Mouse (Mus musculus) bone marrow macrophage, adult 2 months (primary cell): ENCODE data around the gene Usp21. TPM values are rescaled to one million over a fixed set of nuclear protein-coding genes. Genes with fewer than 3 reads are reported as not detected.
A peak's percentile ranks its signal among the peaks of the same experiment; 100 is the strongest.

Experiments used
- H3K27ac ChIP-seq: 2 replicates; pipeline ENCODE4 v1.5.1; 2012; ENCODE audit warnings: low read depth, low read length; ENCODE audit not compliant: insufficient read depth
- H3K4me1 ChIP-seq: 2 replicates; pipeline ENCODE4 v1.6.1; 2012; ENCODE audit warnings: low read length; ENCODE audit not compliant: control insufficient read depth, insufficient read depth
- H3K4me3 ChIP-seq: 2 replicates; pipeline ENCODE4 v1.5.1; 2012; ENCODE audit warnings: mild to moderate bottlenecking, low read length, moderate library complexity; ENCODE audit not compliant: insufficient read depth
- CTCF ChIP-seq: IDR thresholded peaks from 2 replicates; pipeline ENCODE4 v1.5.1; 2012; ENCODE audit warnings: low read depth, mild to moderate bottlenecking, low read length, moderate library complexity
- POLR2A ChIP-seq: IDR thresholded peaks from 2 replicates; pipeline ENCODE4 v1.6.1; 2012; ENCODE audit warnings: mild to moderate bottlenecking, low read depth, low read length, borderline replicate concordance
- polyA plus RNA-seq: library from polyadenylated mRNA; stranded (reverse); fragments of >200 nt; gene quantifications from 2 replicates; pipeline ENCODE4 v1.2.4, GENCODE M21; 2012; ENCODE audit not compliant: missing spikeins, insufficient read depth, insufficient read length

Gene Usp21
- polyA plus RNA-seq, 1 experiment: 45.1 TPM

GRCm38 (mm10) chr1:171256937-171257548 lies 30.7 kb downstream of the Usp21 start:
- Histone ChIP-seq H3K4me1 (peaks cover 19% of the 10 kb centered on the region), H3K27ac (no peak overlapping the region), H3K4me3 (no peak overlapping the region)
- TF ChIP-seq POLR2A (no peak), CTCF (peak; percentile 58)

DNA sequence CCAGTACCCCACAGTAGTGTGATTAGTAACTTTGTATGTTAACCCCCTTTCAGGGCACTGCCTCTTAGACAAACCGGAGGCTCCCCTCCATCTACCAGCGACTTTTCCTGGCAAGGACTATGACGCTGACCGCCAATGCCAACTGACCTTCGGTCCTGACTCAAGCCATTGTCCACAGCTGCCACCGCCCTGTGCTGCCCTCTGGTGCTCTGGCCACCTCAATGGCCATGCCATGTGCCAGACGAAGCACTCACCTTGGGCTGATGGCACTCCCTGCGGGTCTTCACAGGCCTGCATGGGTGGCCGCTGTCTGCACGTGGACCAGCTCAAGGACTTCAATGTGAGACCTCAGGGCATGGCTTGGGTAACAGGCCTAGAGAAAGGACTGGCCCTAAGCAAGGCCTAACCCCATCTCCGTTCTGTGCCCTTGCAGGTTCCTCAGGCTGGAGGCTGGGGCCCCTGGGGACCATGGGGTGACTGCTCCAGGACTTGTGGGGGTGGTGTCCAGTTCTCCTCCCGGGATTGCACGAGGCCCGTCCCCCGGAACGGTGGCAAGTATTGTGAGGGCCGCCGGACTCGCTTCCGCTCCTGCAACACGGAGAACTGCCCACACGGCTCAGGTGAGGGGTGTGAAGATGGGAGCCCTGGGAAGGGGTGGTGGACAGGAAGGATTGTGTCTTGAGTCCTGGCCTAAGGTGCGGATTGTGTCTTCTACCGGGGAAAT lies 31.5 kb downstream of the Usp21 start:
- H3K4me1 ChIP-seq: peaks cover 15% of the 10 kb centered on the region
- TF ChIP-seq POLR2A (no peak), CTCF (no peak)
- no peak overlapping the region for H3K4me3 ChIP-seq
- H3K27ac ChIP-seq: no peak overlapping the region

DNA sequence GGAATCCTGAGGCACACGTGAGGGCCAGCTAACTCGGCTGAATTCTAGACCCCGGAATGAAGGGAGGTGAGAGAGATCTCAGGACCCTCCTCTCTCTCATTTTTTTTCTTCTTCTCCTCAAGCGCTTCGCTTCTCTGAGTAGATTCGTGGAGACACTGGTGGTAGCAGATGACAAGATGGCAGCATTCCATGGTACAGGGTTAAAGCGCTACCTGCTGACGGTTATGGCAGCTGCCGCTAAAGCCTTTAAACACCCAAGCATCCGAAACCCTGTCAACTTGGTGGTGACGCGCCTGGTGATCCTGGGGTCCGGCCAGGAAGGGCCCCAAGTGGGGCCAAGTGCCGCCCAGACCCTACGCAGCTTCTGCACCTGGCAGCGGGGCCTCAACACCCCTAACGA lies 35.4 kb downstream of the Usp21 start:
- no peak overlapping the region for H3K27ac ChIP-seq
- H3K4me3 ChIP-seq: no peak overlapping the region
- peaks cover 30% of the 10 kb centered on the region for H3K4me1 ChIP-seq
- TF ChIP-seq POLR2A (no peak), CTCF (no peak)

DNA sequence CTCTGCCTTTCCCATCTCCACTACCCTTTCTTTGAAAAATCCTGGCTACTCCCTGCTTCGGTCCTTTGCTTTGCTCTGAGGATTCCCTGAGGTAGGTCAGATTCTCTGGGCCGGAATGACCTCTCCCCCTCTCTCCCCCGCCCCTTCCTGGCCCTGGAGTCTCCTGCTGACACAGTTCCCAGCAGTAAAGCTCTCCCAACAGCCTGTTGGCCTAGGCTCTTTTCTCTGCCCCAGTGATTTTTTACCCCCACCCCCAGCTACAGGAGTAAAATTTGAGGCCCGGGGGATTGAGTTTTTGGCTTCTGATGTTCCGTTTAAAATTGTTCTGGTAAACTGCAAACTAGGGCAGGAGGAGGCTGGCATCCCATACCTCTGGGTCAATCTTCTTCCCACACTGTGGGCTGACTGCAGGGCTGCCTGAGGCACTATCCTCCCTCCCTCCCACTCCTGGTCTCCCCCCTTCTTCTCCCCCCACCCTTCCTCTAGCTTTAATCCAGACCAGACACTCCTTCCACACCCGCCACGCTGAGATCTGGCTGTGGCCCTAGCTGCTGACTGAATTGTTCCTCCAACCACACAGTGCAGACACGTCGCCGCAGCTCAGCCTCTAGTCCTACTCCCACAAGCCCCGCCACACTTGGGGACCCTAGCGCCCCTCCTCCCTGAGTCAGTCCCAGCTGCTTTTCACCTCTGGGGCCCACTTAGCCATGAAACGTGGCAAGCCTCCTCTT lies 36.0 kb downstream of the Usp21 start:
- Histone ChIP-seq H3K27ac (no peak overlapping the region), H3K4me3 (no peak overlapping the region), H3K4me1 (peaks cover 30% of the 10 kb centered on the region)
- no peak for TF ChIP-seq CTCF
- no peak for TF ChIP-seq POLR2A

- TF ChIP-seq POLR2A (no peak), CTCF (no peak)
- Histone ChIP-seq H3K4me3 (no peak within 1 kb of the TSS), H3K27ac (no peak within 1 kb of the TSS), H3K4me1 (peaks cover 34% of the 10 kb centered on the region)
Observed at GRCm38 (mm10) chr1:171250680-171251593, 36.9 kb downstream of the Usp21 start, which contains the start of gene Ndufs2. Gene Ndufs2, minus strand, starts transcription at chr1:171251388.

- Histone ChIP-seq H3K27ac (no peak within 1 kb of the TSS), H3K4me1 (peaks cover 34% of the 10 kb centered on the region), H3K4me3 (no peak within 1 kb of the TSS)
- no peak for TF ChIP-seq CTCF
- TF ChIP-seq POLR2A: no peak
Observed at GRCm38 (mm10) chr1:171249913-171250600, 37.7 kb downstream of the Usp21 start, which contains the start of gene Adamts4. Gene Adamts4, plus strand, starts transcription at chr1:171250421.

DNA sequence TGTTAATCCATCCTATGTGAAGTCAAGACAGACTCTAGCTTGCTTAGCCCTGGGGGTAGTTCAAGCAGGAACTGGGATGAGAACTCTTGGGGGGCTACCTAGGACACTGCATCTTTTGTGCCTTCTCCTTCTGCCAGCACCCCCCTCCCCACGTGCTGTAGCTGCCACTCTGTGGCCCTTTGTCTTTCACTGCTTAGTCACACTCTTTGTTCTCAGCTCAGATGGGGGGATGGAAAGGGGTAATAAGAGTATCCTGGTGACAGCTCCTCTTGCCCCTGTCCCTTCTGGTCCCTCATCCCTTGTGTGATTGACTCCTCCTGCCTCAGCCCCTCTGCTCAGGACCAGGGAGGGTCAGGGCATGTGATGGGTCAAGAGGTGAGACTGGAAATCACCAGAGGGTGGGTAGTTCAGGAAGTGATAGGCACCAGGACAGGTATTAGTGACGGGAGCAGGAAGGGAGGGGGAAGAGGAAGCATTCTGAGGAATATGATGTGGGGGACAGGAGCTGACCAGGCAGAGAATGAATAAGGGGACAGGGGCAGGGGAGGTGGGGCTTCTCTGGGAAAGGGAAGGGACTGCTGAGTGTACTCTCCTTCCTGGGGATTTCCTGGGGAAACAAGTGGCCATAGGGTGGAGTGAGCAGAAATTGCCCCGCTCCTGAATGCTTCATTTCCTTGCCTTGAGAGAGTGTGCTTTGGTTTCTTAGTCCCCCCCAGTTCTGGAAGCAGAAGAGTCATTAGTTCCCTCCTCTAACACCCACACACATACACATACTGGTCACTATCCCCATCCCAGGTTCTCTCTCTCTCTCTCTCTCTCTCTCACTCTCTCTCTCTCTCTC lies 39.2 kb downstream of the Usp21 start:
- TF ChIP-seq CTCF (no peak), POLR2A (no peak)
- Histone ChIP-seq H3K27ac (no peak overlapping the region), H3K4me1 (peaks cover 34% of the 10 kb centered on the region), H3K4me3 (no peak overlapping the region)

DNA sequence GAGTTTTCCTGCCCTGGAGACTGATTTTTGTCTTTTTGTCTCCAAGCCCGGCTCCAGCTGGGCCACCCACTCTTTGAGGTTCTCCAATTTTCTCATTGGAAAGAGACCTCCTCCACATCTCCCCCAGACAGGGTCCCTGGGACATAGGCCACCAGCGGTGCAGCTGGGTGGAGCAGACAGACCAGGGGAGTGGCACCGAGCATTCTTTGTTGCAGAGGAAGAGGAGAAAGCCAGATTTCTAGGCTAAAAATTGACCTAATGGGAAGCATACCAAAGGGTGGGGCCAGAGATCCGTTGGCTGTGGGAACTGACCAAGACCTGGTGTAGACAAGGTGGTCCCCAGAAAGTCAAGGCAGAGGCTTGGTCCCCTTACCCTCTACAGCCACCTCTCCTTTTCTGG lies 39.9 kb downstream of the Usp21 start:
- peaks cover 34% of the 10 kb centered on the region for H3K4me1 ChIP-seq
- H3K27ac ChIP-seq: peak overlapping the region; percentile 84
- H3K4me3 ChIP-seq: peak overlapping the region; percentile 57
- no peak for TF ChIP-seq CTCF
- TF ChIP-seq POLR2A: no peak

GRCm38 (mm10) chr1:171247453-171247841 lies 40.3 kb downstream of the Usp21 start:
- Histone ChIP-seq H3K4me1 (peaks cover 34% of the 10 kb centered on the region), H3K27ac (peak overlapping the region; percentile 84), H3K4me3 (peak overlapping the region; percentile 57)
- TF ChIP-seq CTCF (no peak), POLR2A (0 out of 2 replicates have a peak, but pooled peaks have one; percentile 8)
